Mouse (Mus musculus): ENCODE results near the gene Tusc2. TPM values are rescaled to one million over a fixed set of nuclear protein-coding genes. Genes with fewer than 3 reads are reported as not detected.
"Not testable (repeated sequence)": the region's sequence is repeated elsewhere in the genome, so short reads cannot be mapped to it uniquely, and the experiment has no call there.

Gene Tusc2
- polyA plus RNA-seq, 1 experiment, result 25.0 TPM

DNA sequence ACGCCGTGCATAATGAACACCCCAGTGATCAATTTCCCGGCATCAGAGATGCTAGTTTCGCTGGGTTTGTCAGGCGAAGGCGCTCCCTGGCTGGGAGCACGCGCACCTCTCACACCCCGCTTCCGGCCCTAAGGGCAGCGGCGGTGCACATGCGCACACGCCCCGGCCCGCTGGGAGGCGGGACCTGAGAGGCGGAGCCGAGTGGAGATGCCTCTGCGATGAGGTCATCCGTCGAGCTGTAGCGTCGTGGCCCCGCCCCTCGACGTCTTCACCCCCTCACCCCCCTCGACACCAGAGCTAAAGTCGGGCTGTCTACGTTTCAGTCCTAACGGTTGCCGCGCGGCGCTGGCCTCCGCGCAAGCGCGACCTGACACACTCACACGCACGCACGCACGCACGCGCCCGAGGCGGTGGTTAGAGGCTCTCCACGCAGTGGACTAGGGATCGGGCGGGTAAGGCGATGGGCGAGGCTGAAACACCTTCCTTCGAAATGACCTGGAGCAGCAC, 8.7 kb upstream of the Tusc2 start:
- Histone ChIP-seq H3K36me3 (ENCODE audit: control insufficient read depth, insufficient read depth) (peaks cover 24% of the 10 kb centered on the region), H3ac (ENCODE audit: control insufficient read depth, insufficient read length) (peak overlapping the region; percentile 96), H3K79me2 (ENCODE audit: control insufficient read depth, insufficient read depth) (peaks cover 52% of the 10 kb centered on the region), H3K4me2 (ENCODE audit: low read depth) (peak overlapping the region; percentile 85), H3K27me3 (ENCODE audit: control insufficient read depth, insufficient read depth, insufficient read length) (no peaks in the 10 kb centered on the region), H3K4me3 (peak overlapping the region; percentile 96)
- TF ChIP-seq REST (IDR thresholded peaks at IDR 0.05; ENCODE audit: insufficient read depth, insufficient read length) (no peak), MYOD1 (IDR thresholded peaks at IDR 0.05; ENCODE audit: control insufficient read depth in 1 of 3, insufficient read length in 2 of 3, low read depth in 2 of 3) (peak in 1 of 3 experiments; percentile 2), POLR2A (IDR thresholded peaks at IDR 0.05; ENCODE audit: insufficient read length, low read depth) (peak; percentile 86), CEBPB (IDR thresholded peaks at IDR 0.05; ENCODE audit: insufficient read depth, poor library complexity, severe bottlenecking) (no peak), MYOG (IDR thresholded peaks at IDR 0.05; ENCODE audit: control insufficient read depth in 1 of 3, insufficient read depth in 1 of 3, insufficient read length in 2 of 3, low read depth in 2 of 3) (peak in 1 of 3 experiments; percentile 1), USF1 (IDR thresholded peaks at IDR 0.05; ENCODE audit: low read depth) (no peak), SRF (IDR thresholded peaks at IDR 0.05; ENCODE audit: control insufficient read depth, insufficient read length, low read depth) (no peak), TCF3 (IDR thresholded peaks at IDR 0.05; ENCODE audit: insufficient read length, low read depth) (no peak), POLR2AphosphoS2 (IDR thresholded peaks at IDR 0.05; ENCODE audit: insufficient read length, low read depth) (peak; percentile 93), MAX (IDR thresholded peaks at IDR 0.05; ENCODE audit: low read depth) (no peak), TCF12 (IDR thresholded peaks at IDR 0.05; ENCODE audit: insufficient read depth, poor library complexity, severe bottlenecking) (no peak), E2F4 (IDR thresholded peaks at IDR 0.05; ENCODE audit: insufficient read depth) (no peak)

DNA sequence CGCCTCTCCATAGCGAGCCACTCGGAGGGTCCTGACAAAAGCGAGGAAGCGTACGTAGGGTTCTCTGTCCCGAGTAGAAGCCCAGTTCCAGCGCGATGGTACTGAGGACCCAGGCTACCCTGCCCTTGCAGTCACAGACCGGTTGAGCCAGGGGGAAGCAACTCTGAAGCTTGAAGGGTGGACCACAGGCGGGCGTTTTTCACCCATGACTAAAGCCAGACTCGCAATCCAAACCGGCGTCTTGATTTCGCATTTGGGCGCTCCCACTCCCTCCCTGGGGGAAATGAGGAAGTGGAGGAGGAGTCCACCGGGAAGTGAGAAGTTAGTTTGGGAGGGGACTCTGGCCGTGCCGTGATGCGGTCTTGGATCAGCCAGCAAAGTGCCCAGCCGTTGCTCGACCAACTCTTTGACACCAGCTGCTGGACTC, 8.0 kb upstream of the Tusc2 start:
- H3ac ChIP-seq (ENCODE audit: control insufficient read depth, insufficient read length), result peak overlapping the region; percentile 96

DNA sequence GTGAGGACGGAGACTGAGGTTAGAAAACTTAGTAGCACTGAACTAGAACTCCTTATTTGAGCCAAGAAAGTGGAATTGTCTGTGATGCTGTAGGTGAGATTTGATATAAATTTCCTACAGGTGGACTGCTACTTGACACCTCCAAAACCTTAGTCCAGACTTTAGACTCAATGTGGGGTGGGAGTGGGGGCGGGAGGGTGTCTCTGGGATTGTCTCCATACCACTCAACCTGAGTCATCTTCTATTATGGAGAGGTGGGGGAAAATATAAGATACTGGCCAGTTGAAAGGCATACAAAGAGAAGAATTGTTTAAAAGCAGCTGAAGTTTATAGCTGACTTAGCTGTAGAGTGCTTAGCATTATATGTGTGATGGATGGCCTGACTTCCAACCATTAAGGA, 7.4 kb upstream of the Tusc2 start:
- no peak for TF ChIP-seq USF1 (IDR thresholded peaks at IDR 0.05; ENCODE audit: low read depth)
- no peak for TF ChIP-seq POLR2AphosphoS2 (IDR thresholded peaks at IDR 0.05; ENCODE audit: insufficient read length, low read depth)
- no peak for TF ChIP-seq TCF12 (IDR thresholded peaks at IDR 0.05; ENCODE audit: insufficient read depth, poor library complexity, severe bottlenecking)
- no peak for TF ChIP-seq MYOD1 (IDR thresholded peaks at IDR 0.05; ENCODE audit: control insufficient read depth in 1 of 3, insufficient read length in 2 of 3, low read depth in 2 of 3)
- TF ChIP-seq MAX (IDR thresholded peaks at IDR 0.05; ENCODE audit: low read depth), result no peak
- no peak for TF ChIP-seq E2F4 (IDR thresholded peaks at IDR 0.05; ENCODE audit: insufficient read depth)
- Histone ChIP-seq H3ac (ENCODE audit: control insufficient read depth, insufficient read length) (peak overlapping the region; percentile 96), H3K79me2 (ENCODE audit: control insufficient read depth, insufficient read depth) (peaks cover 52% of the 10 kb centered on the region), H3K4me3 (peak overlapping the region; percentile 96), H3K36me3 (ENCODE audit: control insufficient read depth, insufficient read depth) (peaks cover 37% of the 10 kb centered on the region), H3K27me3 (ENCODE audit: control insufficient read depth, insufficient read depth, insufficient read length) (no peaks in the 10 kb centered on the region), H3K4me2 (ENCODE audit: low read depth) (peak overlapping the region; percentile 48)

More for the DNA sequence above, 8.0 kb upstream of the Tusc2 start:
- peak; percentile 33 for TF ChIP-seq POLR2A (IDR thresholded peaks at IDR 0.05; ENCODE audit: insufficient read length, low read depth)
- no peak for TF ChIP-seq CEBPB (IDR thresholded peaks at IDR 0.05; ENCODE audit: insufficient read depth, poor library complexity, severe bottlenecking)
- TF ChIP-seq E2F4 (IDR thresholded peaks at IDR 0.05; ENCODE audit: insufficient read depth), result no peak
- TF ChIP-seq SRF (IDR thresholded peaks at IDR 0.05; ENCODE audit: control insufficient read depth, insufficient read length, low read depth), result no peak
- peak; percentile 71 for TF ChIP-seq POLR2AphosphoS2 (IDR thresholded peaks at IDR 0.05; ENCODE audit: insufficient read length, low read depth)
- H3K4me2 ChIP-seq (ENCODE audit: low read depth), result peak overlapping the region; percentile 48
- peaks cover 30% of the 10 kb centered on the region for H3K36me3 ChIP-seq (ENCODE audit: control insufficient read depth, insufficient read depth)
- H3K4me3 ChIP-seq, result peak overlapping the region; percentile 96
- H3K79me2 ChIP-seq (ENCODE audit: control insufficient read depth, insufficient read depth), result peaks cover 52% of the 10 kb centered on the region
- H3K27me3 ChIP-seq (ENCODE audit: control insufficient read depth, insufficient read depth, insufficient read length), result no peaks in the 10 kb centered on the region

DNA sequence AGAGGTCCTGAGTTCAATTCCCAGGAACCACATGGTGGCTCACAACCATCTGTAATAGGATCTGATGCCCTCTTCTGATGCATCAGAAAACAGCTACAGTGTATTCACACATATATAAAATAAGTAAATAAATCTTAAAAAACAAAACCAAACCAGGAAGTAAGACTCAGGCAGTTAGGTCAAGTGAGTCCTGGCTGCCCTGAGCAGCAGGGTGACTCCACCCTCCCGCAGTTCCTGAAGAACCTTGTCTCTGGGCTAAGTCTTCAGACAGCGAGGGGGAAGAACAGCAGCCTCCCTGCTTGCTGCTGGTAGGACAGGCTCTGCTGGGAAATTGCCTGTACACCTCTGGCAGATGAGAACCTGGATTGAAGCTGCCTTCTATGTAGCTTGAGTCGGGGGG, 6.7 kb upstream of the Tusc2 start:
- TF ChIP-seq TCF3 (IDR thresholded peaks at IDR 0.05; ENCODE audit: insufficient read length, low read depth) (no peak), POLR2A (IDR thresholded peaks at IDR 0.05; ENCODE audit: insufficient read length, low read depth) (no peak), CEBPB (IDR thresholded peaks at IDR 0.05; ENCODE audit: insufficient read depth, poor library complexity, severe bottlenecking) (no peak), USF1 (IDR thresholded peaks at IDR 0.05; ENCODE audit: low read depth) (no peak), POLR2AphosphoS2 (IDR thresholded peaks at IDR 0.05; ENCODE audit: insufficient read length, low read depth) (no peak), E2F4 (IDR thresholded peaks at IDR 0.05; ENCODE audit: insufficient read depth) (no peak), MYOG (IDR thresholded peaks at IDR 0.05; ENCODE audit: control insufficient read depth in 1 of 3, insufficient read depth in 1 of 3, insufficient read length in 2 of 3, low read depth in 2 of 3) (no peak), MYOD1 (IDR thresholded peaks at IDR 0.05; ENCODE audit: control insufficient read depth in 1 of 3, insufficient read length in 2 of 3, low read depth in 2 of 3) (no peak), SRF (IDR thresholded peaks at IDR 0.05; ENCODE audit: control insufficient read depth, insufficient read length, low read depth) (no peak), REST (IDR thresholded peaks at IDR 0.05; ENCODE audit: insufficient read depth, insufficient read length) (no peak), TCF12 (IDR thresholded peaks at IDR 0.05; ENCODE audit: insufficient read depth, poor library complexity, severe bottlenecking) (no peak), MAX (IDR thresholded peaks at IDR 0.05; ENCODE audit: low read depth) (no peak)
- no peaks in the 10 kb centered on the region for H3K27me3 ChIP-seq (ENCODE audit: control insufficient read depth, insufficient read depth, insufficient read length)
- peaks cover 52% of the 10 kb centered on the region for H3K79me2 ChIP-seq (ENCODE audit: control insufficient read depth, insufficient read depth)
- no peak overlapping the region for H3ac ChIP-seq (ENCODE audit: control insufficient read depth, insufficient read length)
- peak overlapping the region; percentile 96 for H3K4me3 ChIP-seq
- H3K4me2 ChIP-seq (ENCODE audit: low read depth), result peak overlapping the region; percentile 48
- peaks cover 43% of the 10 kb centered on the region for H3K36me3 ChIP-seq (ENCODE audit: control insufficient read depth, insufficient read depth)

DNA sequence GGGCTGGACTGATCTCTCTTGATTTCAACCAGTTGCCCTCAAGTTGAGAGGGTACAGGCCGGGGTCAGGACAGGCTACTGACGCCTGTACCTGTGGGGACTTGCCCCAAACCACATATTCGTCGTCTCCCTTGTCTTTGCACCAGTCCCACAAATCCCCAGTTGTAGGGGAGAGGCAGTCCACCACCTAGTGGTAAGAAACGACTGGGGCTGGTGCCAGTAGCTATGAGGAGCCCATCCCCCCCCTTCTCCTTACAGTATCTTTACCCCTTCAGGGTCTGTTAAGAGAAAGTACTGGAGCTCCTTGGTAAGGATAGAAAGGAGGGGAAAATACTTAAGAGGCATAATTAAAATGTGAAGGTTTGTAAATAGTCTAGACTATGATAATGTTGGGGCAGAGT, 2.5 kb downstream of the Tusc2 start:
- not testable (repeated sequence) for H3K27me3 ChIP-seq (ENCODE audit: control insufficient read depth, insufficient read depth, insufficient read length); H3K4me3 ChIP-seq; H3ac ChIP-seq (ENCODE audit: control insufficient read depth, insufficient read length); H3K4me2 ChIP-seq (ENCODE audit: low read depth)
- H3K79me2 ChIP-seq (ENCODE audit: control insufficient read depth, insufficient read depth), result peaks cover 20% of the 10 kb centered on the region
- H3K36me3 ChIP-seq (ENCODE audit: control insufficient read depth, insufficient read depth), result peaks cover 14% of the 10 kb centered on the region
